Mouse (Mus musculus): ENCODE results near the gene Agfg2.
A peak's percentile ranks its signal among the peaks of the same experiment; 100 is the strongest.

Gene Agfg2

GRCm38 (mm10) chr5:137607860-137608653 lies 76.5 kb downstream of the Agfg2 start:
- no peak for DNase-seq

DNA sequence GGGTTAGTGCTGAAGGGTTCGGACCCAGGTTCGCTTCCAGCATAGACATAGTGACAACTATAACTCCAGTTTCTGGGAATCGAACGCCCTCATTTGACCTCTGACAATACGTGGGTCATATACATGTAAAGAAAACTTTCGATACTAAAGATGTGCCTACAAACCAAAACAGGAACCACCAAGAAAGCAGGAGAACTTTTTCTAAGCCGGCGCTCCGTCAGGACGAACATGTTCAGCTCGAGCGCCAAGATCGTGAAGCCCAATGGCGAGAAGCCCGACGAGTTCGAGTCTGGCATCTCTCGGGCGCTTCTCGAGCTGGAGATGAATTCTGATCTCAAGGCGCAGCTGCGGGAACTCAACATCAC lies 83.2 kb downstream of the Agfg2 start:
- DNase-seq = no peak

- DNase-seq = peak; percentile 94
These were observed 83.7 kb downstream of the Agfg2 start, which contains the start of gene Mospd3 for GRCm38 (mm10) chr5:137600619-137601364. Mospd3 (minus strand) TSS chr5:137601058.

Data from cerebellum, adult 11-12 months (tissue).